Mouse (Mus musculus): ENCODE results near the gene Rxrb. TPM values are rescaled to one million over a fixed set of nuclear protein-coding genes. Genes with fewer than 3 reads are reported as not detected.

Rxrb gene
- total RNA-seq, 2 experiments from 2014 or later = 74.8 to 78.7 TPM

- intact Hi-C loops (cut with DNase I) = loop anchor here (5.0 kb wide), 1 partner anchor 75 kb away; no protein-coding TSS in a partner anchor
- peak in 1 of 2 experiments; percentile 30 for DNase-seq (ENCODE audit: extremely low spot score in 1 of 2, low spot score in 2 of 2)
These were observed 5.6 kb downstream of the Rxrb start for GRCm38 (mm10) chr17:34037241-34037640.

- peak; percentile 60 to 87 for DNase-seq (ENCODE audit: extremely low spot score in 1 of 2, low spot score in 2 of 2)
- intact Hi-C loops (cut with DNase I) = loop anchor here (5.0 kb wide), 1 partner anchor 74 kb away; no protein-coding TSS in a partner anchor
These were observed 6.8 kb downstream of the Rxrb start for GRCm38 (mm10) chr17:34038440-34038839.

- intact Hi-C loops (cut with DNase I) = loop anchor here (5.0 kb wide), 1 partner anchor 73 kb away; no protein-coding TSS in a partner anchor
- peak in 1 of 2 experiments; percentile 61 for DNase-seq (ENCODE audit: extremely low spot score in 1 of 2, low spot score in 2 of 2)
These were observed 7.4 kb downstream of the Rxrb start, which contains the start of gene Col11a2 for GRCm38 (mm10) chr17:34038878-34039561. Gene Col11a2 (plus strand): TSS chr17:34039437.

GRCm38 (mm10) chr17:34039562-34040450 is 8.2 kb downstream of the Rxrb start:
- intact Hi-C loops (cut with DNase I) = loop anchor here (5.0 kb wide), 1 partner anchor 72 kb away; no protein-coding TSS in a partner anchor
- peak in 1 of 2 experiments; percentile 62 for DNase-seq (ENCODE audit: extremely low spot score in 1 of 2, low spot score in 2 of 2)

- intact Hi-C loops (cut with DNase I) = no loop called here
- DNase-seq (ENCODE audit: extremely low spot score in 1 of 2, low spot score in 2 of 2) = no peak
These were observed 14.3 kb downstream of the Rxrb start for GRCm38 (mm10) chr17:34045941-34046340.

- DNase-seq (ENCODE audit: extremely low spot score in 1 of 2, low spot score in 2 of 2) = no peak
- intact Hi-C loops (cut with DNase I) = no loop called here
These were observed 15.9 kb downstream of the Rxrb start for GRCm38 (mm10) chr17:34047404-34048050.

- intact Hi-C loops (cut with DNase I) = no loop called here
These were observed 25.6 kb downstream of the Rxrb start for GRCm38 (mm10) chr17:34057224-34057623.

GRCm38 (mm10) chr17:34068864-34069263 is 37.3 kb downstream of the Rxrb start:
- intact Hi-C loops (cut with DNase I) = no loop called here
- DNase-seq (ENCODE audit: extremely low spot score in 1 of 2, low spot score in 2 of 2) = no peak

More at GRCm38 (mm10) chr17:34057224-34057623, 25.6 kb downstream of the Rxrb start:
- DNase-seq (ENCODE audit: extremely low spot score in 1 of 2, low spot score in 2 of 2) = no peak

- no peak for DNase-seq (ENCODE audit: extremely low spot score in 1 of 2, low spot score in 2 of 2)
- intact Hi-C loops (cut with DNase I) = loop anchor here (10.0 kb wide), 1 partner anchor 163 kb away; the partner anchor contains the start of gene H2-Ob
These were observed 40.5 kb downstream of the Rxrb start for GRCm38 (mm10) chr17:34072091-34072490.

- DNase-seq (ENCODE audit: extremely low spot score in 1 of 2, low spot score in 2 of 2) = peak; percentile 64 to 69
- intact Hi-C loops (cut with DNase I) = loop anchor here (10.0 kb wide), 1 partner anchor 160 kb away; the partner anchor contains the start of gene H2-Ob
These were observed 43.7 kb downstream of the Rxrb start for GRCm38 (mm10) chr17:34075271-34075670.

- intact Hi-C loops (cut with DNase I) = loop anchor here (2.0 to 10.0 kb wide), 2 partner anchors 87 to 157 kb away; partner anchors contain the start of gene H2-Ob
- DNase-seq (ENCODE audit: extremely low spot score in 1 of 2, low spot score in 2 of 2) = peak; percentile 60 to 71
These were observed 45.9 kb downstream of the Rxrb start for GRCm38 (mm10) chr17:34077549-34077948.

- DNase-seq (ENCODE audit: extremely low spot score in 1 of 2, low spot score in 2 of 2) = no peak
- intact Hi-C loops (cut with DNase I) = loop anchor here (10.0 kb wide), 1 partner anchor 157 kb away; the partner anchor contains the start of gene H2-Ob
These were observed 46.5 kb downstream of the Rxrb start for GRCm38 (mm10) chr17:34078148-34078547.

GRCm38 (mm10) chr17:34079002-34079401 is 47.4 kb downstream of the Rxrb start:
- DNase-seq (ENCODE audit: extremely low spot score in 1 of 2, low spot score in 2 of 2) = no peak
- intact Hi-C loops (cut with DNase I) = loop anchor here (10.0 kb wide), 1 partner anchor 156 kb away; the partner anchor contains the start of gene H2-Ob

GRCm38 (mm10) chr17:34079621-34080020 is 48.0 kb downstream of the Rxrb start:
- DNase-seq (ENCODE audit: extremely low spot score in 1 of 2, low spot score in 2 of 2) = peak; percentile 11 to 72

GRCm38 (mm10) chr17:34083104-34083503 is 51.5 kb downstream of the Rxrb start:
- DNase-seq (ENCODE audit: extremely low spot score in 1 of 2, low spot score in 2 of 2) = no peak
- intact Hi-C loops (cut with DNase I) = no loop called here

More at GRCm38 (mm10) chr17:34079621-34080020, 48.0 kb downstream of the Rxrb start:
- intact Hi-C loops (cut with DNase I) = loop anchor here (10.0 kb wide), 1 partner anchor 155 kb away; the partner anchor contains the start of gene H2-Ob

GRCm38 (mm10) chr17:34087386-34087785 is 55.8 kb downstream of the Rxrb start:
- intact Hi-C loops (cut with DNase I) = no loop called here
- no peak for DNase-seq (ENCODE audit: extremely low spot score in 1 of 2, low spot score in 2 of 2)

Data from left cerebral cortex, postnatal 10 days (tissue).